Mouse (Mus musculus) cerebellum, postnatal 10 days (tissue): ENCODE data around the gene BC003965.
"Not testable (repeated sequence)": the region's sequence is repeated elsewhere in the genome, so short reads cannot be mapped to it uniquely, and the experiment has no call there.

Source experiments
- DNase-seq, 2 experiments: peaks; one replicate each; pipeline ENCODE4 v3.0.0; 2021; ENCODE audit warnings: mixed read lengths in 2 of 2

Gene BC003965

GRCm38 (mm10) chr17:25219492-25220295 lies 35.3 kb downstream of the BC003965 start:
- no peak for DNase-seq

- DNase-seq: no peak
Observed at GRCm38 (mm10) chr17:25220746-25221145, 36.4 kb downstream of the BC003965 start.

- peak; percentile 85 to 90 for DNase-seq
Observed at GRCm38 (mm10) chr17:25221821-25222503, 37.6 kb downstream of the BC003965 start.

GRCm38 (mm10) chr17:25222504-25222940 lies 38.2 kb downstream of the BC003965 start:
- peak in 1 of 2 experiments; percentile 58 for DNase-seq

- DNase-seq: no peak
Observed at GRCm38 (mm10) chr17:25222951-25223601, 38.7 kb downstream of the BC003965 start.

GRCm38 (mm10) chr17:25224586-25225222 lies 40.4 kb downstream of the BC003965 start:
- no peak for DNase-seq

GRCm38 (mm10) chr17:25225659-25226058 lies 41.3 kb downstream of the BC003965 start:
- no peak for DNase-seq

- no peak for DNase-seq
Observed at GRCm38 (mm10) chr17:25227991-25228390, 43.6 kb downstream of the BC003965 start.

- DNase-seq: peak in 1 of 2 experiments; percentile 43
Observed at GRCm38 (mm10) chr17:25230014-25230655, 45.8 kb downstream of the BC003965 start.

- peak; percentile 59 to 68 for DNase-seq
Observed at GRCm38 (mm10) chr17:25230700-25231099, 46.3 kb downstream of the BC003965 start.

GRCm38 (mm10) chr17:25231621-25232020 lies 47.3 kb downstream of the BC003965 start:
- not testable (repeated sequence) for DNase-seq

GRCm38 (mm10) chr17:25235635-25236034 lies 51.3 kb downstream of the BC003965 start:
- DNase-seq: no peak
